In the genomic region with DNA sequence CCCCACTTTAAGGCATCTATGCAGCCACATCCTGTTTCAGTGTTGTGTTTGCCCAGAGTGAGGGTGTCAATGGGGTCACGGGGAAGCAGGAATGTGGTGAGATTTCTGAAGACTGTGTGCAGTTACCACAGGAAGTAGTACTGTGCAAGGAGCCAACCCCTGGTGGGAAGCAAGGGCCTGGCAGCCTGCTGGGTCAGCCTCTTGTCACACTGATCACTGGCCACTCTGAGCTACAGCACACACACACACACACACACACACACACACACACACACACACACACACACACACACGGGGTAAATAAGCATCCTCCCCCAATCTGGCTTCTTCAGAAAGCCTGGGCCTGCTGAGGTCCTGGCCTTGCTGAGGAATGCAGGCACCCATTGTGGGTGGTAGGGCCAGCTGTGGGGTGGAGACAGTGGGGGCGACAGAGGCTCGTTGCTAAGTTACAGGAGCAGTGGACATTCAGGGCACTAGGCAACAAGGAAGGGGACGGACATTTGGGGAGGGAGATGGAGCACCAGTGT, we compare ENCODE assay signal across 9 mouse cellular contexts. TPM values are rescaled to one million over a fixed set of nuclear protein-coding genes. Genes with fewer than 3 reads are reported as not detected.
DNase-seq lines count a peak whose midpoint lies in the region; ATAC-seq lines count a peak whose summit lies in the region.
"Had no signal": no experiment of that assay in that cellular context is flagged by ENCODE, and none has a peak within 500 bp of the region (broad histone marks: within the 10 kb centered on the region; RNA-seq: fewer than 3 reads in every experiment).

No protein-coding gene starts in this region.

- no peak overlapping the region for H3K9ac ChIP-seq in heart, embryonic 11.5 days (ENCODE audit: low read depth, low read length)
- H3K9ac ChIP-seq in forebrain, embryonic 16.5 days (replicated peaks; ENCODE audit: low read depth, low read length), result no peak overlapping the region
- no peak overlapping the region for H3K9ac ChIP-seq in liver, embryonic 12.5 days

- 0 out of 2 replicates have a peak, but pooled peaks have one; percentile 15 for ATAC-seq in heart, embryonic 11.5 days (replicated peaks; ENCODE audit: insufficient number of reproducible peaks, low FRiP score, low TSS enrichment)
- ATAC-seq in forebrain, embryonic 16.5 days, result no peak
- no peak for ATAC-seq in liver, embryonic 12.5 days

- H3K4me3 ChIP-seq in heart, embryonic 11.5 days (ENCODE audit: low read depth, low read length), result no peak overlapping the region
- H3K4me3 ChIP-seq in forebrain, embryonic 16.5 days (replicated peaks; ENCODE audit: low read length), result no peak overlapping the region
- H3K4me3 ChIP-seq in liver, embryonic 12.5 days, result no peak overlapping the region

- WGBS in heart, embryonic 11.5 days (ENCODE audit: insufficient replicate concordance), result 24% methylated on average over 5 of the region's 5 CpGs
- 13% methylated on average over 5 of the region's 5 CpGs for WGBS in forebrain, embryonic 16.5 days
- 33% methylated on average over 5 of the region's 5 CpGs for WGBS in liver, embryonic 12.5 days (ENCODE audit: insufficient replicate concordance)

- H3K27me3 ChIP-seq in heart, embryonic 11.5 days (ENCODE audit: control insufficient read depth, insufficient read depth, low read length), result no peaks in the 10 kb centered on the region
- H3K27me3 ChIP-seq in forebrain, embryonic 16.5 days (replicated peaks; ENCODE audit: control insufficient read depth, insufficient read depth, low read length), result no peaks in the 10 kb centered on the region
- peaks cover 17% of the 10 kb centered on the region; the same call in 1 of the 2 replicates for H3K27me3 ChIP-seq in liver, embryonic 12.5 days (replicated peaks)

- no peak overlapping the region for H3K4me2 ChIP-seq in heart, embryonic 11.5 days
- H3K4me2 ChIP-seq in forebrain, embryonic 16.5 days (ENCODE audit: low read length), result no peak overlapping the region
- no peak overlapping the region for H3K4me2 ChIP-seq in liver, embryonic 12.5 days

- H3K36me3 ChIP-seq in heart, embryonic 11.5 days (ENCODE audit: control insufficient read depth, insufficient read depth, low read length), result no peaks in the 10 kb centered on the region
- no peaks in the 10 kb centered on the region for H3K36me3 ChIP-seq in forebrain, embryonic 16.5 days (ENCODE audit: control insufficient read depth, insufficient read depth)
- H3K36me3 ChIP-seq in liver, embryonic 12.5 days, result no peaks in the 10 kb centered on the region

- no peak for DNase-seq in heart, adult 18-20 months
- DNase-seq in NIH3T3 (ENCODE audit: low read depth), result peak; percentile 54
- peak; percentile 85 for DNase-seq in naive thymus-derived CD4-positive, alpha-beta T cell, adult 2 months (ENCODE audit: low read depth)
- no peak for DNase-seq in ovary, postnatal 36 days (ENCODE audit: low spot score)
- no peak for DNase-seq in layer of hippocampus, postnatal 25 days (ENCODE audit: extremely low spot score in 1 of 2, low spot score in 1 of 2)

- no peaks in the 10 kb centered on the region for H3K9me3 ChIP-seq in heart, embryonic 11.5 days (replicated peaks; ENCODE audit: control insufficient read depth, low read length)
- H3K9me3 ChIP-seq in forebrain, embryonic 16.5 days (ENCODE audit: control insufficient read depth, low read length), result no peaks in the 10 kb centered on the region
- H3K9me3 ChIP-seq in liver, embryonic 12.5 days (replicated peaks), result no peaks in the 10 kb centered on the region

- H3K4me1 ChIP-seq in heart, embryonic 11.5 days (ENCODE audit: control insufficient read depth, insufficient read depth, low read length), result peaks cover 58% of the 10 kb centered on the region
- peaks cover 54% of the 10 kb centered on the region for H3K4me1 ChIP-seq in forebrain, embryonic 16.5 days (replicated peaks; ENCODE audit: control insufficient read depth, insufficient read depth, low read length)
- H3K4me1 ChIP-seq in liver, embryonic 12.5 days, result peaks cover 45% of the 10 kb centered on the region

- H3K27ac ChIP-seq in heart, embryonic 11.5 days (ENCODE audit: low read depth, low read length), result peak overlapping the region; percentile 54; the same call in 1 of the 2 replicates
- H3K27ac ChIP-seq in forebrain, embryonic 16.5 days (ENCODE audit: low read length), result peak overlapping the region; percentile 64
- H3K27ac ChIP-seq in liver, embryonic 12.5 days, result peak overlapping the region; percentile 8; the same call in 1 of the 2 replicates

RNA-seq across cellular contexts. Expression of a gene that starts 13.5 kb away (rescaled TPM):
- 3.4 and 4.6 TPM in 2 replicates for polyA plus RNA-seq in heart, embryonic 11.5 days (2014; fragmentation: Nextera tagmentation; extraction: Ambion mirVana)
- total RNA-seq in heart, adult 18-20 months (2021), result 1 to 10 TPM; 5.8 to 6.5 TPM
- 9.8 and 12.6 TPM in 2 replicates for polyA plus RNA-seq in forebrain, embryonic 16.5 days (2015; fragmentation: Nextera tagmentation; extraction: Ambion mirVana)
- polyA plus RNA-seq in liver, embryonic 12.5 days (2016; fragmentation: Nextera tagmentation; extraction: Ambion mirVana), result 19.4 and 20.9 TPM in 2 replicates
- total RNA-seq in layer of hippocampus, postnatal 25 days (2021), result 10 to 100 TPM; 17.1 to 19.7 TPM

RNA-seq across cellular contexts. Expression of a gene that starts 19.3 kb away (rescaled TPM):
- 454 and 458 TPM in 2 replicates for polyA plus RNA-seq in heart, embryonic 11.5 days (2014; fragmentation: Nextera tagmentation; extraction: Ambion mirVana)
- 10 to 100 TPM; 67.8 to 74.5 TPM for total RNA-seq in heart, adult 18-20 months (2021)
- 1,407 and 1,413 TPM in 2 replicates for polyA plus RNA-seq in forebrain, embryonic 16.5 days (2015; fragmentation: Nextera tagmentation; extraction: Ambion mirVana)
- 54.1 and 54.6 TPM in 2 replicates for polyA plus RNA-seq in liver, embryonic 12.5 days (2016; fragmentation: Nextera tagmentation; extraction: Ambion mirVana)
- total RNA-seq in layer of hippocampus, postnatal 25 days (2021), result 1,000 to 10,000 TPM; 1,260 to 1,351 TPM
- total RNA-seq: MEL had no signal

RNA-seq across cellular contexts. Expression of a gene that starts 21.6 kb away (rescaled TPM):
- 41.8 and 42.8 TPM in 2 replicates for polyA plus RNA-seq in heart, embryonic 11.5 days (2014; fragmentation: Nextera tagmentation; extraction: Ambion mirVana)
- total RNA-seq in heart, adult 18-20 months (2021), result 10 to 100 TPM; 19.7 to 26.3 TPM
- 70.8 and 71.5 TPM in 2 replicates for polyA plus RNA-seq in forebrain, embryonic 16.5 days (2015; fragmentation: Nextera tagmentation; extraction: Ambion mirVana)
- 28.4 and 28.5 TPM in 2 replicates for polyA plus RNA-seq in liver, embryonic 12.5 days (2016; fragmentation: Nextera tagmentation; extraction: Ambion mirVana)
- 10 to 100 TPM; 46.7 to 54.1 TPM for total RNA-seq in layer of hippocampus, postnatal 25 days (2021)

RNA-seq across cellular contexts. Expression of a gene that starts 21.7 kb away (rescaled TPM):
- 50.0 and 51.3 TPM in 2 replicates for polyA plus RNA-seq in heart, embryonic 11.5 days (2014; fragmentation: Nextera tagmentation; extraction: Ambion mirVana)
- 10 to 100 TPM; 33.9 to 36.8 TPM for total RNA-seq in heart, adult 18-20 months (2021)
- 47.2 and 48.3 TPM in 2 replicates for polyA plus RNA-seq in forebrain, embryonic 16.5 days (2015; fragmentation: Nextera tagmentation; extraction: Ambion mirVana)
- polyA plus RNA-seq in liver, embryonic 12.5 days (2016; fragmentation: Nextera tagmentation; extraction: Ambion mirVana), result 36.3 and 36.5 TPM in 2 replicates
- 10 to 100 TPM; 36.2 to 38.9 TPM for total RNA-seq in layer of hippocampus, postnatal 25 days (2021)

Comparison
In these comparisons a context has a peak if more than half of its experiments do, and no peak if none do; other contexts are left out.
1. H3K27ac ChIP-seq: peak in every context shown above with its lines; median percentile 64 in forebrain, embryonic 16.5 days; 54 in heart, embryonic 11.5 days; 8 in liver, embryonic 12.5 days.
2. DNase-seq: peak in NIH3T3 (single experiment) and naive thymus-derived CD4-positive, alpha-beta T cell, adult 2 months (single experiment); none in heart, adult 18-20 months (0 of 2), ovary, postnatal 36 days (single experiment) and layer of hippocampus, postnatal 25 days (0 of 2).